ENCODE assay signal across 8 mouse cellular contexts in the genomic region with DNA sequence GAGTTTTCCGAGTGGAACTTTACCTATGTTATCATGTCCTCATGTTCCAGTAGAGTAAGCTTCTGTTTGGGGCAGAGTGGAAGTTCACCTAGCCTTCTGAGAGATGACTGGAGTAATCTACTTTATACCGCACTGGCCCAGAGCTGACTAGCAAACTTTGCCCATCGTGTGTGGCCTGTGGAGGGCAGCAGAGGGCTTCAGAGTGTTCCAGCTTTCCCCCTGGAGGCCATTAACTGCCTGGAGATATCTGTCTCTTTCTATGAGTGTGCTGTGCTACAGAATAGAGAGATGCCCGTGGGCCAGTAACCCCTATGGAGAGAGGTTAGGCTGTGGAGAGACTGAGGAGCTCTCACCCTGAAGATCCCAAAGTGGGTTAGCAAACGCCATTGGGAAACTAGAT.
DNase-seq lines count a peak whose midpoint lies in the region; ATAC-seq and TF ChIP-seq lines count a peak whose summit lies in the region.

No protein-coding gene starts in this region.

- H3K27ac ChIP-seq in midbrain, embryonic 11.5 days (ENCODE audit: low read depth, low read length): no peak overlapping the region
- H3K27ac ChIP-seq in midbrain, embryonic 15.5 days: no peak overlapping the region
- no peak overlapping the region for H3K27ac ChIP-seq in bone marrow, adult 2 months (ENCODE audit: control insufficient read depth, insufficient read depth, low read depth, low read length, poor library complexity)
- no peak overlapping the region for H3K27ac ChIP-seq in liver, embryonic 14.5 days

- H3K36me3 ChIP-seq in midbrain, embryonic 11.5 days (ENCODE audit: control insufficient read depth, insufficient read depth, low read length): no peaks in the 10 kb centered on the region
- H3K36me3 ChIP-seq in midbrain, embryonic 15.5 days (replicated peaks): no peaks in the 10 kb centered on the region
- H3K36me3 ChIP-seq in liver, embryonic 14.5 days (replicated peaks; ENCODE audit: control insufficient read depth, insufficient read depth, low read depth): no peaks in the 10 kb centered on the region

- peak; percentile 52; the same call in 1 of the 2 replicates for ATAC-seq in midbrain, embryonic 11.5 days (ENCODE audit: low FRiP score)
- no peak for ATAC-seq in midbrain, embryonic 15.5 days (replicated peaks)
- ATAC-seq in liver, embryonic 14.5 days (ENCODE audit: insufficient read depth): no peak

- no peaks in the 10 kb centered on the region for H3K27me3 ChIP-seq in midbrain, embryonic 11.5 days (ENCODE audit: control insufficient read depth, insufficient read depth, low read length)
- H3K27me3 ChIP-seq in midbrain, embryonic 15.5 days (replicated peaks): no peaks in the 10 kb centered on the region
- no peaks in the 10 kb centered on the region for H3K27me3 ChIP-seq in liver, embryonic 14.5 days (ENCODE audit: control insufficient read depth, insufficient read depth, low read length)

- H3K4me1 ChIP-seq in midbrain, embryonic 11.5 days (ENCODE audit: control insufficient read depth, insufficient read depth, low read length): no peaks in the 10 kb centered on the region
- H3K4me1 ChIP-seq in midbrain, embryonic 15.5 days: no peaks in the 10 kb centered on the region
- no peaks in the 10 kb centered on the region for H3K4me1 ChIP-seq in bone marrow, adult 2 months (ENCODE audit: control insufficient read depth, insufficient read depth, low read length)
- no peaks in the 10 kb centered on the region for H3K4me1 ChIP-seq in liver, embryonic 14.5 days (replicated peaks; ENCODE audit: control insufficient read depth in 2 of 2, insufficient read depth in 2 of 2, low read length in 1 of 2)

- no peak overlapping the region for H3K9ac ChIP-seq in midbrain, embryonic 11.5 days (ENCODE audit: low read length)
- no peak overlapping the region for H3K9ac ChIP-seq in midbrain, embryonic 15.5 days
- no peak overlapping the region for H3K9ac ChIP-seq in liver, embryonic 14.5 days (replicated peaks)

- no peak overlapping the region for H3K4me3 ChIP-seq in midbrain, embryonic 11.5 days (ENCODE audit: low read depth, low read length)
- no peak overlapping the region for H3K4me3 ChIP-seq in midbrain, embryonic 15.5 days
- no peak overlapping the region for H3K4me3 ChIP-seq in bone marrow, adult 2 months (replicated peaks; ENCODE audit: control insufficient read depth, low read depth, low read length)
- no peak overlapping the region for H3K4me3 ChIP-seq in liver, embryonic 14.5 days (ENCODE audit: insufficient read depth in 1 of 2, low read depth in 2 of 2, low read length in 2 of 2)

- H3K4me2 ChIP-seq in midbrain, embryonic 11.5 days: no peak overlapping the region
- no peak overlapping the region for H3K4me2 ChIP-seq in midbrain, embryonic 15.5 days
- H3K4me2 ChIP-seq in liver, embryonic 14.5 days (ENCODE audit: low read depth): no peak overlapping the region

- peak; percentile 92 for DNase-seq in midbrain, embryonic 11.5 days (ENCODE audit: low spot score, missing footprints)
- peak; percentile 26 for DNase-seq in forelimb bud, embryonic 11.5 days (ENCODE audit: low read depth, low spot score)
- DNase-seq in kidney, postnatal 14 days: peak; percentile 75
- DNase-seq in liver, embryonic 14.5 days (ENCODE audit: low read depth in 3 of 3, low spot score in 3 of 3): peak in 1 of 3 experiments; percentile 4
- peak; percentile 30 for DNase-seq in retina, postnatal 7 days (ENCODE audit: low read depth, low spot score)
- peak; percentile 24 to 64 for DNase-seq in urinary bladder, postnatal 4 days (ENCODE audit: low spot score in 2 of 2)

- peak; percentile 73 for TF ChIP-seq CTCF in bone marrow, adult 2 months (IDR thresholded peaks at IDR 0.05; ENCODE audit: control insufficient read depth, insufficient read depth, low read length)
- peak; percentile 74 for TF ChIP-seq CTCF in liver, embryonic 14.5 days (IDR thresholded peaks at IDR 0.05; ENCODE audit: low read depth)

- no peaks in the 10 kb centered on the region for H3K9me3 ChIP-seq in midbrain, embryonic 11.5 days (ENCODE audit: control insufficient read depth, low read length)
- no peaks in the 10 kb centered on the region for H3K9me3 ChIP-seq in midbrain, embryonic 15.5 days
- no peaks in the 10 kb centered on the region for H3K9me3 ChIP-seq in liver, embryonic 14.5 days (ENCODE audit: control insufficient read depth, low read length)

- WGBS in midbrain, embryonic 11.5 days: 37% methylated on average over 5 of the region's 5 CpGs
- WGBS in midbrain, embryonic 15.5 days: 40% methylated on average over 5 of the region's 5 CpGs
- WGBS in bone marrow, adult 2 months: 31% methylated on average over 5 of the region's 5 CpGs
- WGBS in liver, embryonic 14.5 days (ENCODE audit: insufficient replicate concordance): 30% methylated on average over 5 of the region's 5 CpGs

- TF ChIP-seq POLR2A in bone marrow, adult 2 months (IDR thresholded peaks at IDR 0.05; ENCODE audit: borderline replicate concordance, control insufficient read depth, low read depth, low read length): no peak

- TF ChIP-seq EP300 in liver, embryonic 14.5 days (IDR thresholded peaks at IDR 0.05; ENCODE audit: low read depth): no peak
